Mouse (Mus musculus): Measurements from ENCODE around the gene Ctcfl.

DNA sequence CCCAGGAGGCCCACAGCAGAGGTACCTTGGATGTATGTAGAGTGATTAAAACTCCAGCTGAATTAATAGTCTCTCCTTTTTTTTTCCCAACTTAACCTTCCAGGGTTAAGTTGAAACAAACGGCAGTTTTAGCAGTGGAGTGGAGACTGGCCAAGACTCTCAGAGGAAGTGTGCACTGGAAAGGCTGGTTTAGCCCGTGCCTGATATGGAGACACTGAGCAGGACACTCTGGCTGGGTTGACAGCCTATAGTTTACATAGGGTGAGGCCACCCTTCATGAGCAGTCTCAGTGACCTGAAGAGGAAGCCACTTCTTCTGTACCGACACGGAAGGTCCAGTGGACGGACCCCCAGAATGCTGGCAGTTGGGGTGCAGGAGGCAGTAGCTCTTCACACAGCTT, 32.0 kb upstream of the Ctcfl start:
- no peak for TF ChIP-seq EP300 (IDR thresholded peaks at IDR 0.05; ENCODE audit: insufficient read depth, low read depth, low read length)
- no peak for TF ChIP-seq CTCF (IDR thresholded peaks at IDR 0.05)

Measured in heart, adult 2 months (tissue).